Comparison of ENCODE assay signal across 18 mouse cellular contexts in the genomic region with DNA sequence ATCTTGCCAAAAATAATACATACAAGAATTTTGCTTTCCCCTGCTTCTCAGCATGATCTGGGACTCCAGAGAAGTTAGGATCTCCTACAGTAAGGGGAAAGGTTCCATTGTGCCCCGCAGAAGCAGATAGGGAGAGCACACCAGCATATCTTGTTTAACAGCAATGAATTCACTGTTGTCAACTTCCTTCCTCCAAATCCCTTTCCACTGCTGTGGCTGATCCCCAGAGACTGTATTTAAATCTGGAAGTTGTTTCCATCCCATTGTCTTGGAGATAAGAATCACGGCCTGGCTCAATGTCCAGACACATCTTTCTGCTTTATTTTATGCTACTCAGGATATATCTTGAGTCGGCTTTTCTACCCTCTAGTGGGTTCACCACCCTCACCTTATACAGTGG. TPM values are rescaled to one million over a fixed set of nuclear protein-coding genes. Genes with fewer than 3 reads are reported as not detected.
DNase-seq lines count a peak whose midpoint lies in the region; ATAC-seq lines count a peak whose summit lies in the region.
"Had no signal": no experiment of that assay in that cellular context is flagged by ENCODE, and none has a peak within 500 bp of the region (broad histone marks: within the 10 kb centered on the region; RNA-seq: fewer than 3 reads in every experiment).

No protein-coding gene starts in this region.

- no peak overlapping the region for H3K4me3 ChIP-seq in lung, embryonic 15.5 days
- no peak overlapping the region for H3K4me3 ChIP-seq in kidney, embryonic 15.5 days (replicated peaks)
- no peak overlapping the region for H3K4me3 ChIP-seq in midbrain, embryonic 10.5 days
- H3K4me3 ChIP-seq: forebrain, embryonic 13.5 days; limb, embryonic 12.5 days; midbrain, embryonic 12.5 days; stomach, embryonic 15.5 days had no signal

- H3K9me3 ChIP-seq in lung, embryonic 15.5 days: no peaks in the 10 kb centered on the region
- H3K9me3 ChIP-seq in kidney, embryonic 15.5 days (replicated peaks): no peaks in the 10 kb centered on the region
- H3K9me3 ChIP-seq in midbrain, embryonic 10.5 days (replicated peaks): no peaks in the 10 kb centered on the region
- H3K9me3 ChIP-seq: forebrain, embryonic 13.5 days; limb, embryonic 12.5 days; midbrain, embryonic 12.5 days; stomach, embryonic 15.5 days had no signal

- H3K4me2 ChIP-seq in lung, embryonic 15.5 days: no peak overlapping the region
- no peak overlapping the region for H3K4me2 ChIP-seq in kidney, embryonic 15.5 days
- H3K4me2 ChIP-seq: forebrain, embryonic 13.5 days; hindbrain, embryonic 14.5 days; limb, embryonic 12.5 days; midbrain, embryonic 12.5 days; stomach, embryonic 15.5 days had no signal

- no peak for ATAC-seq in lung, embryonic 15.5 days (ENCODE audit: borderline replicate concordance, extremely low read depth, low FRiP score, low TSS enrichment)
- ATAC-seq in kidney, embryonic 15.5 days (replicated peaks; ENCODE audit: low FRiP score): no peak
- no peak for ATAC-seq in megakaryocyte, adult 5-6 weeks (ENCODE audit: poor library complexity, severe bottlenecking)
- ATAC-seq: activated CD4-positive, CD25-positive, alpha-beta regulatory T cell, adult 4 months; forebrain, embryonic 13.5 days had no signal

- H3K9ac ChIP-seq in lung, embryonic 15.5 days: no peak overlapping the region
- H3K9ac ChIP-seq in kidney, embryonic 15.5 days: no peak overlapping the region
- H3K9ac ChIP-seq: forebrain, embryonic 13.5 days; hindbrain, embryonic 14.5 days; limb, embryonic 12.5 days; midbrain, embryonic 12.5 days; stomach, embryonic 15.5 days had no signal

- H3K27ac ChIP-seq in lung, embryonic 15.5 days: peak overlapping the region; percentile 83
- H3K27ac ChIP-seq in kidney, embryonic 15.5 days: peak overlapping the region; percentile 74
- H3K27ac ChIP-seq in midbrain, embryonic 10.5 days (replicated peaks): no peak overlapping the region
- H3K27ac ChIP-seq: forebrain, embryonic 13.5 days; hindbrain, embryonic 14.5 days; midbrain, embryonic 12.5 days; stomach, embryonic 15.5 days had no signal

- WGBS in lung, embryonic 15.5 days: 66% methylated on average over 3 of the region's 3 CpGs
- 67% methylated on average over 3 of the region's 3 CpGs for WGBS in kidney, embryonic 15.5 days
- 71% methylated on average over 3 of the region's 3 CpGs for WGBS in midbrain, embryonic 10.5 days

- H3K36me3 ChIP-seq in lung, embryonic 15.5 days: no peaks in the 10 kb centered on the region
- no peaks in the 10 kb centered on the region for H3K36me3 ChIP-seq in kidney, embryonic 15.5 days
- no peaks in the 10 kb centered on the region for H3K36me3 ChIP-seq in midbrain, embryonic 10.5 days
- H3K36me3 ChIP-seq: limb, embryonic 12.5 days; midbrain, embryonic 12.5 days; stomach, embryonic 15.5 days had no signal

- no peaks in the 10 kb centered on the region for H3K27me3 ChIP-seq in lung, embryonic 15.5 days
- no peaks in the 10 kb centered on the region for H3K27me3 ChIP-seq in kidney, embryonic 15.5 days
- H3K27me3 ChIP-seq in midbrain, embryonic 10.5 days (ENCODE audit: low read depth, poor library complexity, severe bottlenecking): peaks cover 99% of the 10 kb centered on the region
- H3K27me3 ChIP-seq: limb, embryonic 12.5 days; stomach, embryonic 15.5 days had no signal

- peak; percentile 44 to 55 for DNase-seq in heart, adult 18-20 months
- DNase-seq in heart, postnatal 4 days: no peak
- DNase-seq in lung, postnatal 14 days: no peak
- no peak for DNase-seq in embryo, embryonic 9.5 days (ENCODE audit: extremely low spot score)
- no peak for DNase-seq in midbrain, embryonic 10.5 days (ENCODE audit: low spot score)
- DNase-seq: adrenal gland, postnatal 25 days; cerebellum, adult 9-10 months; layer of hippocampus, postnatal 36 days; retina, postnatal 1 day had no signal

- peaks cover 79% of the 10 kb centered on the region for H3K4me1 ChIP-seq in lung, embryonic 15.5 days
- peaks cover 82% of the 10 kb centered on the region for H3K4me1 ChIP-seq in kidney, embryonic 15.5 days
- peaks cover 49% of the 10 kb centered on the region for H3K4me1 ChIP-seq in midbrain, embryonic 10.5 days

RNA-seq across cellular contexts. Expression of a gene that starts 37.9 kb away (rescaled TPM):
- 10 to 100 TPM; 35.3 to 36.9 TPM for total RNA-seq in heart, adult 18-20 months (2021)
- total RNA-seq in heart, postnatal 4 days (2021): 100 to 1,000 TPM in 1 of 2 experiments, 10 to 100 TPM in 1; 97.5 to 106 TPM
- polyA plus RNA-seq in lung, embryonic 15.5 days (2015; fragmentation: Nextera tagmentation; extraction: Ambion mirVana): 104 and 106 TPM in 2 replicates
- 66.0 and 68.4 TPM in 2 replicates for polyA plus RNA-seq in kidney, embryonic 15.5 days (2015; fragmentation: Nextera tagmentation; extraction: Ambion mirVana)
- 8.6 and 16.8 TPM in 2 replicates for total RNA-seq in megakaryocyte, adult 5-6 weeks (2015)
- total RNA-seq in megakaryocyte, adult 5-6 weeks (2017): 29.5 and 33.1 TPM in 2 replicates
- 25.7 and 26.2 TPM in 2 replicates for polyA plus RNA-seq in midbrain, embryonic 10.5 days (2016; fragmentation: Nextera tagmentation; extraction: Ambion mirVana)

Comparison
In these comparisons a context has a peak if more than half of its experiments do, and no peak if none do; other contexts are left out.
1. DNase-seq: peak in heart, adult 18-20 months (2 of 2); none in heart, postnatal 4 days (single experiment), lung, postnatal 14 days (single experiment), embryo, embryonic 9.5 days (single experiment) and midbrain, embryonic 10.5 days (single experiment).